Mouse (Mus musculus) retina, embryonic 14.5 days (tissue): ENCODE measurements around the gene Irf8.
A peak's percentile ranks its signal among the peaks of the same experiment; 100 is the strongest.

Experiments
- DNase-seq: peaks from one replicate; pipeline ENCODE4 v3.0.0-alpha.2; 2015; ENCODE audit warnings: low spot score

Gene Irf8

GRCm38 (mm10) chr8:120751226-120752081, 15.3 kb downstream of the Irf8 start:
- no peak for DNase-seq

DNA sequence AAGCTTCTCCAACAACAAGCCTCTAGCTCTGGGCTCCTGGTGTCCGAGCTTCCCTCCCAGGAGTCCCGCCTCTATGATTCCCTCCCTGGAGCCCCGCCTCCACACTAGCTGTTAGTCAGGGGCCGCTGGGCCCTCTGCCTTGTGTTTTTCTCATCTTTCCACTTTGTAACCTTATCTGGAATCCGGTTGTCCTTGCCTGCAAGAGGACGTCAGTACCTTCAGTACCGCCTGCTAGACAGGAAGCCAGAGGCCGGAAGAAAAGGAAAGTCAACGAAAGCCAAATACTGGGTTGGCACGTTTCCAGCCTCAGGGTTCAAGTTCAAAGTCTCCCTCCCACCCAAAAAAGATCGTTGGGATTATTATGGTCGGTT, 15.9 kb downstream of the Irf8 start:
- no peak for DNase-seq

DNA sequence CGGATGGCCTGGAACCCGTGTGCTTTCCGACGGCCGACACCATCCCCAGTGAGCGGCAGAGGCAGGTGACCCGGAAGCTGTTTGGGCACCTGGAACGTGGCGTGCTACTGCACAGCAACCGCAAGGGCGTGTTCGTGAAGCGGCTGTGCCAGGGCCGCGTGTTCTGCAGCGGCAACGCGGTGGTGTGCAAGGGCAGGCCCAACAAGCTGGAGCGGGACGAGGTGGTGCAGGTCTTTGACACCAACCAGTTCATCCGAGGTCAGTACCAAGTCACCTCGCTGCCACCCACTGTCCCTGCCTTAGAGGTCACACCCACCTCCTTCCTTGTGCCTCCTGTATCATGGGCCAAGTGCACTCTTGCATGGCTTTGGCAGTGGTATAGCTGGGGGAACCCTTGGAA, 17.3 kb downstream of the Irf8 start:
- no peak for DNase-seq

GRCm38 (mm10) chr8:120755306-120756297, 19.4 kb downstream of the Irf8 start:
- DNase-seq: peak; percentile 39

GRCm38 (mm10) chr8:120758005-120758404, 21.8 kb downstream of the Irf8 start:
- no peak for DNase-seq

DNA sequence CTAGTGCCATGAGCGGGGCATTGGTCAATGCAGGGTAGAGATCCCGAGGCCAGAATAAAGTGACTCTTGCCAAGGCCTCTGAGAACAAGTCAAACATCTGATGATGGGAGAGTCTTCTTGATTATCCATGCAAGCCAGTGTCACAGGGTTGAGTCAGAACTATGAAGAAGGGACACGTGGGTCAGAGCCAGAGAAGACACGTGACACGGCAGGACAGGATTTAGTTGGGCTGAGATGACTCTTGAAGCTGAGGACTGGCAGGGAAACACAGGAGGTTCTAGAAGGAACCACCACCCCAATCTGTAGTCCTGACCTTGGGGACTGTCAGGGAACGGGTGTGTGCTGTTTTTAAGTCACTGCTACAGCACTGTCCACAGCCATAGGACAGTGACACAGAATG, 23.7 kb downstream of the Irf8 start:
- DNase-seq: no peak

- DNase-seq: no peak
These were observed 24.4 kb downstream of the Irf8 start for GRCm38 (mm10) chr8:120760341-120761215.

DNA sequence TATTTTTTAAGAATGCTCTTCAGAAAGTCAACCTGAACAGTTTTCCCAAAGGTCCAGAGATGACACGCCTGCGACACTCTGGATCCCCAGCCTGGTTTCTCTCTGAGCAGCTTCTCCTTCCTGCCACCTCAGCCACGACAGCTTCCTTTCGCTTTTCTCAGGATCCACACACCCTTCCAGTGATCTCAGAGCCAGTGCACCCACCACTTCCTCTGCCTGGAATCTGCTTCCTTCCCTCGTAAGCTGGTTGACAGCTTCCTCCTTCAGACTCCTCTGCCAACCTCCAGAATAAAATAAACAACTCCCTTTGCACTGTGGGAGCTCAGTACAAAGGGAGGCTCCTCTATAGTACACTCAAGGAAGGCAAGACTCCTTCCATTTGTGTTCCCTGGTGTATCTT, 27.1 kb downstream of the Irf8 start:
- DNase-seq: no peak

DNA sequence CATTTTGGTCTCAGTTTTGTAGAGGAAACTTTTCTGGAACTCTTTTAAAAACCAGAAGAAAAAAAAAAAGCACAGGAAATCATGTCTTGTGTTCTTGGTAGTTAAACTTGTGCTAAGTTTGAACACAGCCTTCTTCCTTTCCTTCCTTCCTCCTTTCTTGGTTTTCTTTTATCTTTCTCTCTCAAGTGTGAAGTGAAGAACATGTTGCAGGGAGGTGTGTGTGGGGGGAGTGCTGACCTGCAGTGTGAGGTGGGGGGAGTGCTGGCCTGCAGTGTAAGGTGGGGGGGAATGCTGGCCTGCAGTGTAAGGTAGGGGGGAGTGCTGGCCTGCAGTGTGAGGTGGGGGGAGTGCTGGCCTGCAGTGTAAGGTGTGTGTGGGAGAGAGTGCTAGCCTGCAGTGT, 28.5 kb downstream of the Irf8 start:
- DNase-seq: no peak

GRCm38 (mm10) chr8:120766622-120767021, 30.5 kb downstream of the Irf8 start:
- DNase-seq: no peak

GRCm38 (mm10) chr8:120768454-120769218, 32.5 kb downstream of the Irf8 start:
- no peak for DNase-seq

DNA sequence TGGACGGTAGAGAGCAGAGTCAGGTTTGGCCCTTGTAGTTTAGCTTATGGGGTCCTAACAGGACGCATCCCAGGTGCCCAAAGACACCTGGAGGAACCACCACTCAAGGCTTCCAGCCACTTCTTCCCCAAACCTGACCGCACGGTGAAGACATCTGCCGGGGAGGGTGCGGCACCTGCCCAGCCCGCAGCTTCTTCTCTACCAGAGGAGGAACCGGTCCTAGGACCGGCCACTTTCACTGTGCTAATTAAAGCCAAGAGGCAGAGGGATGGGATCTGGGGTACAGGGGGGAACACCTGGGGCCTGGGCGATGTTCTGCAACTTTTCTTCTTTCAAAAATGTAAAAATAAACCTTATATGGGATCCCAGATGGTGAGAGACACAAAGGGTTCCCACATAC, 41.0 kb downstream of the Irf8 start:
- no peak for DNase-seq

- DNase-seq: no peak
These were observed 41.6 kb downstream of the Irf8 start for GRCm38 (mm10) chr8:120777732-120778131.

DNA sequence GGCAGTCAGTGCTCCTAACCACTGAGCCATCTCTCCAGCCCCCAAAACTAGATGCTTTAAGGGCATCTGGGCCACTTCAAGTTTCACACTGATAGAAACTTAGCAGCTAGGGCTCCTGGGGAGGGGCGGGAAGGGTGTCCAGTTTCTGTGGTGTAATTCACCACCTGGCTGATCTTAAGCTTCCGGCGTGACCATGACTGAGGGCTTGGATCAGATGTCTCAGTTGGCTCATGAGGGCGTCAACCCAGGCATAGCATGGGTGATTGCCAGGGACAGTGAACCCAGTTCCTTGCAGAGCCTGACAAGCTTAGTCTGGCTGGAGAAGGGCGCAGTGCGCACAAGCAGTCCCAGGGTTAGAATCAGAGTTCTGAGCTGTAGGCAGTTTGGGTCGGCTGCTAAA, 42.9 kb downstream of the Irf8 start:
- no peak for DNase-seq

DNA sequence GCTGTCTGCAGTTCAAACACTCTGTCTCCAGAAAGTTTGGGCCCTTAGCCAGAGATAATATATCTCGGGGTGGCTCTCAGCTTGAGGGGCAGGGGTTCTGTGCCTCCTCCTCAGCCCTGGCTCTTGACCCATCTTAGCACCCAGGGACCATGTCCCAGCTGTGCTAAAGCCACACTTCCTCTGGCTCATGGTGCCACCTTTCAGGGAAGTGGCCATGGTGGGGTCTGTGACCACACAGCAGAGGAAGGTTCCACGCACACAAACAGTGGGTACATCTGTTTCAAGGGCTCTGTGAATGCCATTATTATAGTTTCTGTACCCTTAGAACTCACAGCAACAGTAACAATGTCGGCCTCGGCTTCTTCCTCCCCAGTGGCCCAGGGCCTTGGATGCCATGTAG, 47.6 kb downstream of the Irf8 start:
- no peak for DNase-seq

DNA sequence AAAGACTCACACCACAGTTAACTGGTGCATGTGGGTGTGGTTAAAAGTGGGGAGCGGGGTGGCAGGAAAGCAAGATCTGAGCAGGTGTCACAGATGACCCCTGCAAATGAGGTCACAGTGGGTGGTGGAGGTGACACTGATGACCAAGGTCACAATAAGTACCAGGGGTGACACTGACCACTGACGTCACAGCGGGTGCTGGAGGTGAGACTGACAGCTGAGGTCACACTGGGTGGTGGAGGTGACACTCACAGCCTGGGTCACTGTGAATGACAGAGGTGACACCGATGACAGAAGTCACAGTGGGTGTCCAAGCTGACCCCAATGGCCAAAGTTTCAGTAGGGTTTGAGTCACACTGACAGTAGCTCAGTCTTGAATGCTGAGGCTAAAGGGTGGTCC, 50.6 kb downstream of the Irf8 start:
- DNase-seq: no peak

GRCm38 (mm10) chr8:120787631-120788030, 51.5 kb downstream of the Irf8 start:
- no peak for DNase-seq

DNA sequence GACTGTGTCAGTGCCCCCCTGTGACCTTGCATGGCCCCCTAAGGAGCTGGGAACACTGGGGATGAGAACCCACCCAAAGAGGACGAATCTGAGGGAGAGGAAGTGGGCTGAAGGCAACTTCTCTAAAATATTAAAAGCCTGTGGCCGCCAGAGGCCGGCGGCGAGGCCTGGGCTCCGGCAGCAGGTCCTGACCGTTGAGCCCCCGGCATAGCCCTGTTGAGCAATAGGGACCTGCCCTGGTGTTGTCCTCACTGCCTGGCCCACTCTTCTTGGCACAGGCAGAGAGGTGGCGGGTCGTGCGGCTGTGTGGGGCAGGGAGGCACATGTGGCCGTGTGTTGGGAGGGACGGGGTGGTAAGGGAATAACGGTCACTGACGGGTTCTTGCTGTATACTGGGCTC, 56.6 kb downstream of the Irf8 start:
- DNase-seq: no peak

GRCm38 (mm10) chr8:120795944-120796635, 59.9 kb downstream of the Irf8 start:
- peak; percentile 95 for DNase-seq

DNA sequence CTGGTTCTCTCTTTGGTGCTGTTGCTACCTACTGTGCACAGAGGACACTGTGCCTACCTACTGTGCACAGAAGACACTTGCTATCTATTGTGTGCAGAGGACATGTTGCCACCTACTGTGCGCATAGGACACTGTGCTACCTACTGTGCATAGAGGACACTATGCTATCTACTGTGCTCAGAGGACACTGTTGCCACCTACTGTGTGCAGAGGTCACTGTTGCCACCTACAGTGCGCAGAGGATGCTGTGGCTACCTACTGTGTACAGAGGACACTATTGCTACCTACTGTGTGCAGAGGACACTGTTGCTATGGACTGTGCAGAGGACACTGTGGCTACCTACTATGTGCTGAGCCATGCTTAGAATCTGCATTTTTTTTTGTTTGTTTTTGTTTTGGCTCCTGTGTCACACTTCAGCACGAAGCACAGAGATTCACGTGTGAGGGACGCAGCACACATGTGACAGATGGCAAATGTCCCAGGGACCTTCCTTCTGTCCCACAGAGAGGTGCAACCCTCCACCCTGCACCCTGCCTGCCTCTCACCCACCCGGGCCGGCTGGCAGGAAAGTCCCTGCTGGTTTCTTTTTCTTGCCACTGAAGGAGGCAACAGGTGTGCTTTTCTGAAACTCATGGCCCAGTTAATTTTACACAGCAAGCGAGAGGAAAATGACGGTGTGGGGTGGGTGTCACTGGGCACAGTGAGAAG, 61.0 kb downstream of the Irf8 start:
- DNase-seq: no peak
